Mouse (Mus musculus): Measurements from ENCODE around the gene Hist1h2ah.

DNA sequence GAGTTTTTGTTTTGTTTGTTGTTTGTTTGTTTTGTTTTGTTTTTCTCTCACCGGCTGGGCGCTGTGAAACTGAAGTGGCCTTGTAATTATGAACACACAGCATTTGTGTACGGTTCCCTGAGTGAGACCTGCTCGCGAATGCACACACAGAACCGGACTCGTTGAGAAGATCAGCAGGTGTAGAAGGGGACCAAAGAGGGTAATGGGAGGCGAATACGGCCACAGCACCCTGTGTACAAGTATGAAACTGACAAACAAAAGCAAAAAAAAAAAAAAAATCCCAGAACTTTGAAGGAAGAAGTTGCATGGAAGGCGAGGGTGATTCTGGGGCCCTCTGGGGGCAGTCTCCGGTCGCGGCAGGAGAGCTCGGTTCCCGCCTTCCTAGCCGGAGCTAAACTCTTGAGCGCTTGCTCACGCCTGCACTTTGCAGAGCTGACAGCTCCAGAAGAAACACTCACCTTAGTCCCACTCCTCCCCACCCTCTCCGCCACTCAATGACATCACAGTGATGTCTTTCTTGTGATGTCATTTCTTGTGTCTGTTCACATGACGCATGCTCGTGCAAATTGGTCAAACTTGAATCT is 39.9 kb downstream of the Hist1h2ah start:
- TF ChIP-seq CTCF (IDR thresholded peaks at IDR 0.05) (peak; percentile 43), EP300 (IDR thresholded peaks at IDR 0.05; ENCODE audit: insufficient read depth, low read depth, low read length) (no peak)
